Mouse (Mus musculus): Measurements from ENCODE around the gene Tshz3. TPM values are rescaled to one million over a fixed set of nuclear protein-coding genes. Genes with fewer than 3 reads are reported as not detected.

Tshz3 gene
- polyA plus RNA-seq (2021; fragmentation: Nextera tagmentation) = 7.3 and 9.8 TPM in 2 replicates
- long read RNA-seq, experiment 1, full-length matches to known transcripts = 10 of 19 reads
- long read RNA-seq, experiment 1, partial matches to known transcripts = 0 of 19 reads
- long read RNA-seq, experiment 1, other reads (novel, unspliced or antisense) = 9 of 19 reads
- long read RNA-seq, experiment 2, full-length matches to known transcripts = 1 of 24 reads
- long read RNA-seq, experiment 2, partial matches to known transcripts = 1 of 24 reads
- long read RNA-seq, experiment 2, other reads (novel, unspliced or antisense) = 22 of 24 reads

DNA sequence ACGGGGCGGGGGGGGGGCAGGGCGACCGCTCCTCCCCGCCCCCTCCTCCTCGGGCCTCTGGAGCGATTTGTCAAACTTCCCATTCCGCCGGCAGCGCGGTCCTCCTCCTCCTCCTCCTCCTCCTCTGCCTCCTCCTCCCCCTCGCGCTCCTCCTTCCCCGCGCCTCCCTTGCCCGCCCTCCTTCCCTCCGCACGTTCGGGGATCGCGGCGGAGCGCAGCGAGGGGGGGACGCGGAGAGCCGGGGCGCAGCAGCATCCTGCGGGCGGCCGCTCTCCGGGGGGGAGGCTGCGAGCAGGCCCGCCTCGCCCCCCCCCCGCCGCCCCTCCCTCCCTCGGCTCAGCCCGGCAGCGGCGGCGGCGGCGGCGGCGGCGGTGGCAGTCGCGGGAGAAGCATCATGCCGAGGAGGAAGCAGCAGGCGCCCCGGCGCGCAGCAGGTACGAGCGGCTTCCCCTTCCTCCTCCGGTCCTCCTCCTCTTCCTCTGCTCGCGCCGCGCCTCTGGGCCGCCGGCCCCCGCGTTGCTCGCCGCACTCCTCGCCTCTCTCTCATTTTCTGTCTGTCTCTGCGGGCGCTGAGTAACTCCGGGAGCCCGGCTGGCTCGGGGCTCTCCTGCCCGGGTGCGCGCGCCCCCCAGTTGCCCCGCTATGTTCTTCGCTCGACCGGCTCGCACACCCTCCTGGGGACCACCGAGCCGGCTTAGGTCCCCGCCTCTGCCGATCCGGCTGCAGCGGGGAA lies at the start of gene Tshz3:
TSS of gene Tshz3 (plus strand) at position 263 of the 733 bp plus-strand sequence.

